Comparison of ENCODE assay signal across 9 mouse cellular contexts in the genomic region with DNA sequence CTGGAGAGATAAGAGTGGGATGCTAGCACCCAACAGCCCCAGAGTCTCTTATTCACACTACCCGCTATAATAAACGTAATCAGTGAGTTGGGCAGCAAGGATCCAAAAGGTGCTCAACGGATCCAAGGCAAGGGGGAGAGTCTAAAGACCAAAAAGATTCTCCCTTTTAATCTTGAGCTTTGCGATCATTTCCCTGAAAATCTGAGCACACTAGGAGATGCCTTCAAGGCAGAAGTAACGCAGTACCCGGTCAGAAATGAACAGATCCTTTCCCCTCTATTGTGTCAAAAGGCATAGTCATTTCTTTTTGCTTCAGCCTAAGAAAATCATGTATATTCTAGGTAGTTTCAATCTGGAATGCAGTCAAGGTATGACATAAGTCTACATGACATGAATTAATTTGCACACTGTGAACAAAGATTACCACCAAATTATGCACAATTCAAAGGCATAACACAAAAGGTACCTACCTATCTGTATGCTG. TPM values are rescaled to one million over a fixed set of nuclear protein-coding genes. Genes with fewer than 3 reads are reported as not detected.
A peak's percentile ranks its signal among the peaks of the same experiment; 100 is the strongest.
DNase-seq lines count a peak whose midpoint lies in the region; ATAC-seq and TF ChIP-seq lines count a peak whose summit lies in the region.
"Had no signal": no experiment of that assay in that cellular context is flagged by ENCODE, and none has a peak within 500 bp of the region (broad histone marks: within the 10 kb centered on the region; RNA-seq: fewer than 3 reads in every experiment).

No protein-coding gene starts in this region.

- TF ChIP-seq CTCF in olfactory bulb, adult 2 months (IDR thresholded peaks at IDR 0.05; ENCODE audit: insufficient read depth, low read depth, low read length), result no peak

- H3K9me3 ChIP-seq in neural tube, embryonic 11.5 days (ENCODE audit: control insufficient read depth, low read length), result no peaks in the 10 kb centered on the region
- no peaks in the 10 kb centered on the region for H3K9me3 ChIP-seq in forebrain, embryonic 14.5 days (replicated peaks; ENCODE audit: control insufficient read depth, low read length)
- H3K9me3 ChIP-seq in limb, embryonic 13.5 days, result no peaks in the 10 kb centered on the region
- H3K9me3 ChIP-seq: liver, embryonic 15.5 days had no signal

- H3K4me2 ChIP-seq in neural tube, embryonic 11.5 days (ENCODE audit: low read depth), result peak overlapping the region; percentile 67
- peak overlapping the region; percentile 73 for H3K4me2 ChIP-seq in forebrain, embryonic 14.5 days (ENCODE audit: low read length)
- H3K4me2 ChIP-seq in limb, embryonic 13.5 days (replicated peaks), result peak overlapping the region; percentile 91

- no peaks in the 10 kb centered on the region for H3K27me3 ChIP-seq in neural tube, embryonic 11.5 days (ENCODE audit: control insufficient read depth, insufficient read depth, low read length)
- no peaks in the 10 kb centered on the region for H3K27me3 ChIP-seq in forebrain, embryonic 14.5 days (replicated peaks; ENCODE audit: control insufficient read depth, insufficient read depth, low read length)
- H3K27me3 ChIP-seq in limb, embryonic 13.5 days, result peaks cover 40% of the 10 kb centered on the region

- H3K4me1 ChIP-seq in neural tube, embryonic 11.5 days (ENCODE audit: control insufficient read depth, insufficient read depth, low read length), result peaks cover 2% of the 10 kb centered on the region; the same call in 1 of the 2 replicates
- peaks cover 22% of the 10 kb centered on the region for H3K4me1 ChIP-seq in forebrain, embryonic 14.5 days (ENCODE audit: control insufficient read depth, insufficient read depth, low read length)
- H3K4me1 ChIP-seq in limb, embryonic 13.5 days, result peaks cover 17% of the 10 kb centered on the region
- no peaks in the 10 kb centered on the region for H3K4me1 ChIP-seq in olfactory bulb, adult 2 months (ENCODE audit: control insufficient read depth, insufficient read depth, low read length)
- H3K4me1 ChIP-seq: liver, embryonic 15.5 days had no signal

- ATAC-seq in neural tube, embryonic 11.5 days (ENCODE audit: insufficient read depth, low FRiP score, low TSS enrichment), result no peak
- no peak for ATAC-seq in forebrain, embryonic 14.5 days
- no peak for ATAC-seq in limb, embryonic 13.5 days (ENCODE audit: low FRiP score, low read depth)

- no peak overlapping the region for H3K27ac ChIP-seq in neural tube, embryonic 11.5 days (ENCODE audit: low read depth, low read length)
- peak overlapping the region; percentile 96 for H3K27ac ChIP-seq in forebrain, embryonic 14.5 days (ENCODE audit: low read depth, low read length)
- no peak overlapping the region for H3K27ac ChIP-seq in limb, embryonic 13.5 days
- H3K27ac ChIP-seq in olfactory bulb, adult 2 months (ENCODE audit: insufficient read depth, low read depth, low read length), result peak overlapping the region; percentile 97
- H3K27ac ChIP-seq: liver, embryonic 15.5 days had no signal

- WGBS in neural tube, embryonic 11.5 days, result 19% methylated on average over 6 of the region's 6 CpGs
- WGBS in forebrain, embryonic 14.5 days, result 2% methylated on average over 6 of the region's 6 CpGs
- 27% methylated on average over 6 of the region's 6 CpGs for WGBS in limb, embryonic 13.5 days
- 4% methylated on average over 6 of the region's 6 CpGs for WGBS in olfactory bulb, adult 2 months

- H3K36me3 ChIP-seq in neural tube, embryonic 11.5 days (ENCODE audit: control insufficient read depth, insufficient read depth, low read length), result no peaks in the 10 kb centered on the region
- H3K36me3 ChIP-seq in forebrain, embryonic 14.5 days (ENCODE audit: control insufficient read depth, insufficient read depth, low read length), result no peaks in the 10 kb centered on the region
- no peaks in the 10 kb centered on the region for H3K36me3 ChIP-seq in limb, embryonic 13.5 days
- H3K36me3 ChIP-seq: liver, embryonic 15.5 days had no signal

- H3K4me3 ChIP-seq in neural tube, embryonic 11.5 days (ENCODE audit: low read depth, low read length), result peak overlapping the region; percentile 43
- peak overlapping the region; percentile 68 for H3K4me3 ChIP-seq in forebrain, embryonic 14.5 days (ENCODE audit: low read depth, low read length)
- peak overlapping the region; percentile 50 for H3K4me3 ChIP-seq in limb, embryonic 13.5 days
- H3K4me3 ChIP-seq in olfactory bulb, adult 2 months (ENCODE audit: insufficient read depth, low read depth, low read length), result peak overlapping the region; percentile 77
- H3K4me3 ChIP-seq: liver, embryonic 15.5 days had no signal

- TF ChIP-seq POLR2A in olfactory bulb, adult 2 months (IDR thresholded peaks at IDR 0.05; ENCODE audit: insufficient read depth, low read depth, low read length), result no peak

- peak overlapping the region; percentile 50 for H3K9ac ChIP-seq in neural tube, embryonic 11.5 days (ENCODE audit: low read length)
- peak overlapping the region; percentile 83 for H3K9ac ChIP-seq in forebrain, embryonic 14.5 days (ENCODE audit: low read length)
- no peak overlapping the region for H3K9ac ChIP-seq in limb, embryonic 13.5 days
- H3K9ac ChIP-seq: liver, embryonic 15.5 days had no signal

- DNase-seq in neural tube, embryonic 11.5 days (ENCODE audit: low spot score), result no peak
- DNase-seq in neural tube, embryonic 10.5 days (ENCODE audit: extremely low spot score, low spot score), result no peak
- peak; percentile 51 for DNase-seq in forebrain, embryonic 14.5 days (ENCODE audit: low spot score)
- DNase-seq in urinary bladder, postnatal 36 days (ENCODE audit: low spot score in 2 of 2), result no peak
- no peak for DNase-seq in right cerebral cortex, postnatal 10 days (ENCODE audit: low spot score in 2 of 2)
- DNase-seq in urinary bladder, adult 2 months (ENCODE audit: low spot score), result no peak

RNA-seq across cellular contexts. Expression of a gene that starts 0.8 kb away (rescaled TPM):
- polyA plus RNA-seq in neural tube, embryonic 11.5 days (2014; fragmentation: Nextera tagmentation; extraction: Ambion mirVana), result 17.7 and 19.1 TPM in 2 replicates
- polyA plus RNA-seq in forebrain, embryonic 14.5 days (2014; fragmentation: Nextera tagmentation; extraction: Ambion mirVana), result 94.8 and 171 TPM in 2 replicates
- polyA plus RNA-seq in limb, embryonic 13.5 days (2015; fragmentation: Nextera tagmentation; extraction: Ambion mirVana), result 3.3 and 3.6 TPM in 2 replicates
- polyA plus RNA-seq in olfactory bulb, adult 2 months (2012; ENCODE audit: insufficient read depth, insufficient read length, low replicate concordance, missing spikeins), result 211 and 295 TPM in 2 replicates
- polyA plus RNA-seq in urinary bladder, adult 2 months (2012; rRNA removed), result 0.04 TPM in 2 replicates

Comparison
In these comparisons a context has a peak if more than half of its experiments do, and no peak if none do; other contexts are left out.
1. H3K27ac ChIP-seq: peak in forebrain, embryonic 14.5 days (single experiment) and olfactory bulb, adult 2 months (single experiment); none in neural tube, embryonic 11.5 days (single experiment) and limb, embryonic 13.5 days (single experiment).
2. Peak in every context shown above with its lines, with median percentiles within 50 percentile points of each other: H3K4me2 ChIP-seq and H3K4me3 ChIP-seq.